Mouse (Mus musculus) lung, postnatal 10 days (tissue): ENCODE data around the gene Abhd14a.
"Not testable (repeated sequence)": the region's sequence is repeated elsewhere in the genome, so short reads cannot be mapped to it uniquely, and the experiment has no call there.

Source experiments
- DNase-seq: peaks from one replicate; pipeline ENCODE4 v3.0.0; 2021

Abhd14a gene

GRCm38 (mm10) chr9:106447348-106447747 lies at the start of gene Abhd14a, which contains the start of gene Abhd14b:
Gene Abhd14a, minus strand, starts transcription at chr9:106447678.
Gene Abhd14b, plus strand, starts transcription at chr9:106447459.
- peak; percentile 95 for DNase-seq

- not testable (repeated sequence) for DNase-seq
Measured at GRCm38 (mm10) chr9:106487602-106488001, 40.1 kb upstream of the Abhd14a start.

GRCm38 (mm10) chr9:106485076-106485475 lies 37.6 kb upstream of the Abhd14a start:
- DNase-seq = no peak

- no peak for DNase-seq
Measured at GRCm38 (mm10) chr9:106483606-106484005, 36.1 kb upstream of the Abhd14a start.

GRCm38 (mm10) chr9:106483136-106483535 lies 35.7 kb upstream of the Abhd14a start:
- no peak for DNase-seq

- no peak for DNase-seq
Measured at GRCm38 (mm10) chr9:106482578-106483115, 35.2 kb upstream of the Abhd14a start.

GRCm38 (mm10) chr9:106481676-106482075 lies 34.2 kb upstream of the Abhd14a start:
- DNase-seq = no peak

- no peak for DNase-seq
Measured at GRCm38 (mm10) chr9:106481075-106481474, 33.6 kb upstream of the Abhd14a start.

- DNase-seq = no peak
Measured at GRCm38 (mm10) chr9:106480541-106480940, 33.1 kb upstream of the Abhd14a start.

GRCm38 (mm10) chr9:106478101-106478500 lies 30.6 kb upstream of the Abhd14a start:
- DNase-seq = peak; percentile 1

- peak; percentile 3 for DNase-seq
Measured at GRCm38 (mm10) chr9:106477649-106478048, 30.2 kb upstream of the Abhd14a start.

- peak; percentile 99 for DNase-seq
Measured at GRCm38 (mm10) chr9:106476924-106477484, 29.5 kb upstream of the Abhd14a start, which contains the start of gene Parp3. Gene Parp3, minus strand, starts transcription at chr9:106476949.

- peak; percentile 81 for DNase-seq
Measured at GRCm38 (mm10) chr9:106476002-106476923, 28.8 kb upstream of the Abhd14a start.

GRCm38 (mm10) chr9:106475663-106476001 lies 28.2 kb upstream of the Abhd14a start, which contains the start of gene Rrp9:
Gene Rrp9, plus strand, starts transcription at chr9:106475963.
- peak; percentile 16 for DNase-seq

GRCm38 (mm10) chr9:106475046-106475445 lies 27.6 kb upstream of the Abhd14a start:
- DNase-seq = peak; percentile 83

- peak; percentile 90 for DNase-seq
Measured at GRCm38 (mm10) chr9:106474456-106474855, 27.0 kb upstream of the Abhd14a start.

- DNase-seq = no peak
Measured at GRCm38 (mm10) chr9:106473753-106474105, 26.3 kb upstream of the Abhd14a start.

GRCm38 (mm10) chr9:106473081-106473752 lies 25.7 kb upstream of the Abhd14a start:
- no peak for DNase-seq

GRCm38 (mm10) chr9:106472321-106472720 lies 24.8 kb upstream of the Abhd14a start:
- peak; percentile 47 for DNase-seq

GRCm38 (mm10) chr9:106471892-106472291 lies 24.4 kb upstream of the Abhd14a start:
- DNase-seq = peak; percentile 92

GRCm38 (mm10) chr9:106470991-106471750 lies 23.7 kb upstream of the Abhd14a start:
- DNase-seq = no peak

GRCm38 (mm10) chr9:106469776-106470175 lies 22.3 kb upstream of the Abhd14a start:
- no peak for DNase-seq
